Comparison of ENCODE assay signal across 12 mouse cellular contexts in genomic region chr5:33511529-33512252, GRCm38 (mm10).
DNase-seq lines count a peak whose midpoint lies in the region; ATAC-seq lines count a peak whose summit lies in the region.
"Had no signal": no experiment of that assay in that cellular context is flagged by ENCODE, and none has a peak within 500 bp of the region (broad histone marks: within the 10 kb centered on the region; RNA-seq: fewer than 3 reads in every experiment).

No protein-coding gene starts in this region.

- no peaks in the 10 kb centered on the region for H3K36me3 ChIP-seq in neural tube, embryonic 11.5 days (ENCODE audit: control insufficient read depth, insufficient read depth, low read length)
- no peaks in the 10 kb centered on the region for H3K36me3 ChIP-seq in forebrain, embryonic 15.5 days
- no peaks in the 10 kb centered on the region for H3K36me3 ChIP-seq in limb, embryonic 13.5 days
- H3K36me3 ChIP-seq: heart, embryonic 10.5 days; liver, embryonic 15.5 days had no signal

- H3K27me3 ChIP-seq in neural tube, embryonic 11.5 days (ENCODE audit: control insufficient read depth, insufficient read depth, low read length), result peaks cover 9% of the 10 kb centered on the region; the same call in 1 of the 2 replicates
- 0 out of 2 replicates have a peak, but pooled peaks cover 8% of the 10 kb centered on the region for H3K27me3 ChIP-seq in forebrain, embryonic 15.5 days
- peaks cover 73% of the 10 kb centered on the region for H3K27me3 ChIP-seq in limb, embryonic 13.5 days

- intact Hi-C loops in left cerebral cortex, postnatal 25 days (cut with DNase I), result no loop called here

- H3K4me2 ChIP-seq in neural tube, embryonic 11.5 days (ENCODE audit: low read depth), result peak overlapping the region; percentile 16
- H3K4me2 ChIP-seq in forebrain, embryonic 15.5 days (replicated peaks), result peak overlapping the region; percentile 23
- peak overlapping the region; percentile 43 for H3K4me2 ChIP-seq in limb, embryonic 13.5 days (replicated peaks)
- H3K4me2 ChIP-seq: liver, embryonic 15.5 days had no signal

- no peak for ATAC-seq in neural tube, embryonic 11.5 days (ENCODE audit: insufficient read depth, low FRiP score, low TSS enrichment)
- no peak for ATAC-seq in forebrain, embryonic 15.5 days (replicated peaks)
- ATAC-seq in limb, embryonic 13.5 days (ENCODE audit: low FRiP score, low read depth), result no peak

- 0 out of 2 replicates have a peak overlapping the region, but pooled peaks have one; percentile 11 for H3K9ac ChIP-seq in neural tube, embryonic 11.5 days (ENCODE audit: low read length)
- H3K9ac ChIP-seq in forebrain, embryonic 15.5 days (replicated peaks), result peak overlapping the region; percentile 21; the same call in 1 of the 2 replicates
- no peak overlapping the region for H3K9ac ChIP-seq in limb, embryonic 13.5 days
- H3K9ac ChIP-seq: liver, embryonic 15.5 days had no signal

- H3K4me3 ChIP-seq in neural tube, embryonic 11.5 days (ENCODE audit: low read depth, low read length), result no peak overlapping the region
- H3K4me3 ChIP-seq in forebrain, embryonic 15.5 days, result peak overlapping the region; percentile 11
- peak overlapping the region; percentile 5; the same call in 1 of the 2 replicates for H3K4me3 ChIP-seq in limb, embryonic 13.5 days
- H3K4me3 ChIP-seq: heart, embryonic 10.5 days; liver, embryonic 15.5 days had no signal

- WGBS in neural tube, embryonic 11.5 days, result 51% methylated on average over 25 of the region's 25 CpGs
- 28% methylated on average over 25 of the region's 25 CpGs for WGBS in forebrain, embryonic 15.5 days
- WGBS in limb, embryonic 13.5 days, result 26% methylated on average over 25 of the region's 25 CpGs

- no peak overlapping the region for H3K27ac ChIP-seq in neural tube, embryonic 11.5 days (ENCODE audit: low read depth, low read length)
- no peak overlapping the region for H3K27ac ChIP-seq in forebrain, embryonic 15.5 days (replicated peaks)
- H3K27ac ChIP-seq in limb, embryonic 13.5 days, result no peak overlapping the region
- H3K27ac ChIP-seq: heart, embryonic 10.5 days; kidney, postnatal 0 days; liver, embryonic 15.5 days had no signal

- H3K4me1 ChIP-seq in neural tube, embryonic 11.5 days (ENCODE audit: control insufficient read depth, insufficient read depth, low read length), result peaks cover 13% of the 10 kb centered on the region
- peaks cover 13% of the 10 kb centered on the region for H3K4me1 ChIP-seq in forebrain, embryonic 15.5 days
- H3K4me1 ChIP-seq in limb, embryonic 13.5 days, result peaks cover 16% of the 10 kb centered on the region
- H3K4me1 ChIP-seq: liver, embryonic 15.5 days had no signal

- H3K9me3 ChIP-seq in neural tube, embryonic 11.5 days (ENCODE audit: control insufficient read depth, low read length), result no peaks in the 10 kb centered on the region
- no peaks in the 10 kb centered on the region for H3K9me3 ChIP-seq in forebrain, embryonic 15.5 days
- no peaks in the 10 kb centered on the region for H3K9me3 ChIP-seq in limb, embryonic 13.5 days
- H3K9me3 ChIP-seq: heart, embryonic 10.5 days; liver, embryonic 15.5 days had no signal

- DNase-seq in neural tube, embryonic 11.5 days (ENCODE audit: low spot score), result peak; percentile 62
- DNase-seq in neural tube, embryonic 10.5 days (ENCODE audit: extremely low spot score, low spot score), result no peak
- DNase-seq in retina, embryonic 14.5 days (ENCODE audit: low spot score), result peak; percentile 68
- DNase-seq in spleen, postnatal 10 days (ENCODE audit: low spot score in 2 of 2), result no peak
- no peak for DNase-seq in left cerebral cortex, postnatal 25 days (ENCODE audit: low spot score in 2 of 2)
- DNase-seq in right cerebral cortex, postnatal 14 days, result no peak
- DNase-seq: layer of hippocampus, postnatal 36 days had no signal

Comparison
In these comparisons a context has a peak if more than half of its experiments do, and no peak if none do; other contexts are left out.
1. DNase-seq: peak in neural tube, embryonic 11.5 days (single experiment) and retina, embryonic 14.5 days (single experiment); none in neural tube, embryonic 10.5 days (single experiment), spleen, postnatal 10 days (0 of 2), left cerebral cortex, postnatal 25 days (0 of 2) and right cerebral cortex, postnatal 14 days (single experiment).
2. Peak in every context shown above with its lines, with median percentiles within 50 percentile points of each other: H3K4me2 ChIP-seq.